Mouse (Mus musculus): ENCODE results near the gene St3gal6. TPM values are rescaled to one million over a fixed set of nuclear protein-coding genes. Genes with fewer than 3 reads are reported as not detected.

St3gal6 gene
- polyA plus RNA-seq, 1 experiment from 2014 or later: 17.8 TPM

GRCm38 (mm10) chr16:58455118-58455517 is 68.9 kb downstream of the St3gal6 start:
- Histone ChIP-seq H3K27ac (no peak overlapping the region), H3K36me3 (peaks cover 55% of the 10 kb centered on the region), H3K4me2 (no peak overlapping the region), H3K9ac (replicated peaks) (no peak overlapping the region), H3K4me1 (replicated peaks) (no peaks in the 10 kb centered on the region), H3K27me3 (no peaks in the 10 kb centered on the region), H3K9me3 (no peaks in the 10 kb centered on the region), H3K4me3 (replicated peaks) (no peak overlapping the region)
- ATAC-seq (ENCODE audit: insufficient number of reproducible peaks, insufficient read depth, low FRiP score, low TSS enrichment, low read depth): no peak
- WGBS: 87% methylated on average over 5 of the region's 5 CpGs

GRCm38 (mm10) chr16:58454617-58455016 is 69.4 kb downstream of the St3gal6 start:
- Histone ChIP-seq H3K4me2 (no peak overlapping the region), H3K36me3 (peaks cover 56% of the 10 kb centered on the region), H3K4me1 (replicated peaks) (no peaks in the 10 kb centered on the region), H3K4me3 (replicated peaks) (no peak overlapping the region), H3K27me3 (no peaks in the 10 kb centered on the region), H3K9me3 (no peaks in the 10 kb centered on the region), H3K27ac (no peak overlapping the region), H3K9ac (replicated peaks) (no peak overlapping the region)
- WGBS: 75% methylated on average over 8 of the region's 8 CpGs
- no peak for ATAC-seq (ENCODE audit: insufficient number of reproducible peaks, insufficient read depth, low FRiP score, low TSS enrichment, low read depth)

GRCm38 (mm10) chr16:58453820-58454219 is 70.2 kb downstream of the St3gal6 start:
- Histone ChIP-seq H3K4me2 (no peak overlapping the region), H3K27me3 (no peaks in the 10 kb centered on the region), H3K4me3 (replicated peaks) (no peak overlapping the region), H3K27ac (no peak overlapping the region), H3K4me1 (replicated peaks) (peaks cover 5% of the 10 kb centered on the region; the same call in 1 of the 2 replicates), H3K9ac (replicated peaks) (no peak overlapping the region), H3K36me3 (peaks cover 56% of the 10 kb centered on the region), H3K9me3 (no peaks in the 10 kb centered on the region)
- no peak for ATAC-seq (ENCODE audit: insufficient number of reproducible peaks, insufficient read depth, low FRiP score, low TSS enrichment, low read depth)

GRCm38 (mm10) chr16:58453138-58453537 is 70.9 kb downstream of the St3gal6 start:
- H3K4me3 ChIP-seq (replicated peaks): no peak overlapping the region
- no peak overlapping the region for H3K9ac ChIP-seq (replicated peaks)
- no peak for ATAC-seq (ENCODE audit: insufficient number of reproducible peaks, insufficient read depth, low FRiP score, low TSS enrichment, low read depth)
- no peaks in the 10 kb centered on the region for H3K9me3 ChIP-seq
- no peaks in the 10 kb centered on the region for H3K27me3 ChIP-seq
- WGBS: 89% methylated on average over 3 of the region's 3 CpGs
- peaks cover 5% of the 10 kb centered on the region; the same call in 1 of the 2 replicates for H3K4me1 ChIP-seq (replicated peaks)
- H3K36me3 ChIP-seq: peaks cover 52% of the 10 kb centered on the region
- no peak overlapping the region for H3K27ac ChIP-seq
- H3K4me2 ChIP-seq: no peak overlapping the region

GRCm38 (mm10) chr16:58451647-58452046 is 72.4 kb downstream of the St3gal6 start:
- WGBS: 92% methylated on average over 5 of the region's 5 CpGs
- no peak for ATAC-seq (ENCODE audit: insufficient number of reproducible peaks, insufficient read depth, low FRiP score, low TSS enrichment, low read depth)
- Histone ChIP-seq H3K36me3 (peaks cover 48% of the 10 kb centered on the region), H3K4me1 (replicated peaks) (peaks cover 5% of the 10 kb centered on the region; the same call in 1 of the 2 replicates), H3K9ac (replicated peaks) (no peak overlapping the region), H3K4me3 (replicated peaks) (no peak overlapping the region), H3K27ac (no peak overlapping the region), H3K9me3 (no peaks in the 10 kb centered on the region), H3K4me2 (no peak overlapping the region), H3K27me3 (no peaks in the 10 kb centered on the region)

- H3K4me3 ChIP-seq (replicated peaks): no peak overlapping the region
- peaks cover 46% of the 10 kb centered on the region for H3K36me3 ChIP-seq
- ATAC-seq (ENCODE audit: insufficient number of reproducible peaks, insufficient read depth, low FRiP score, low TSS enrichment, low read depth): no peak
- H3K4me1 ChIP-seq (replicated peaks): peaks cover 5% of the 10 kb centered on the region; the same call in 1 of the 2 replicates
- H3K9me3 ChIP-seq: no peaks in the 10 kb centered on the region
- no peak overlapping the region for H3K27ac ChIP-seq
- H3K4me2 ChIP-seq: no peak overlapping the region
- WGBS: 73% methylated on average over 6 of the region's 6 CpGs
- no peaks in the 10 kb centered on the region for H3K27me3 ChIP-seq
- H3K9ac ChIP-seq (replicated peaks): no peak overlapping the region
Observed at GRCm38 (mm10) chr16:58450648-58451047, 73.4 kb downstream of the St3gal6 start.

- Histone ChIP-seq H3K36me3 (peaks cover 46% of the 10 kb centered on the region), H3K9ac (replicated peaks) (no peak overlapping the region), H3K27ac (no peak overlapping the region), H3K27me3 (no peaks in the 10 kb centered on the region), H3K4me1 (replicated peaks) (peaks cover 5% of the 10 kb centered on the region; the same call in 1 of the 2 replicates), H3K4me2 (no peak overlapping the region), H3K4me3 (replicated peaks) (no peak overlapping the region), H3K9me3 (no peaks in the 10 kb centered on the region)
- WGBS: 90% methylated on average over 4 of the region's 4 CpGs
- ATAC-seq (ENCODE audit: insufficient number of reproducible peaks, insufficient read depth, low FRiP score, low TSS enrichment, low read depth): no peak
Observed at GRCm38 (mm10) chr16:58449073-58449472, 75.0 kb downstream of the St3gal6 start.

GRCm38 (mm10) chr16:58446281-58447259 is 77.5 kb downstream of the St3gal6 start:
- peaks cover 30% of the 10 kb centered on the region for H3K36me3 ChIP-seq
- no peak for ATAC-seq (ENCODE audit: insufficient number of reproducible peaks, insufficient read depth, low FRiP score, low TSS enrichment, low read depth)
- WGBS: 95% methylated on average over 4 of the region's 4 CpGs

GRCm38 (mm10) chr16:58444735-58445134 is 79.3 kb downstream of the St3gal6 start:
- H3K27ac ChIP-seq: no peak overlapping the region
- peaks cover 14% of the 10 kb centered on the region; the same call in 1 of the 2 replicates for H3K36me3 ChIP-seq
- H3K9me3 ChIP-seq: no peaks in the 10 kb centered on the region
- WGBS: 73% methylated on average over 6 of the region's 6 CpGs
- H3K27me3 ChIP-seq: no peaks in the 10 kb centered on the region
- no peak overlapping the region for H3K4me2 ChIP-seq
- no peak for ATAC-seq (ENCODE audit: insufficient number of reproducible peaks, insufficient read depth, low FRiP score, low TSS enrichment, low read depth)
- no peak overlapping the region for H3K9ac ChIP-seq (replicated peaks)
- peaks cover 5% of the 10 kb centered on the region; the same call in 1 of the 2 replicates for H3K4me1 ChIP-seq (replicated peaks)
- no peak overlapping the region for H3K4me3 ChIP-seq (replicated peaks)

More at GRCm38 (mm10) chr16:58446281-58447259, 77.5 kb downstream of the St3gal6 start:
- H3K4me2 ChIP-seq: no peak overlapping the region
- peaks cover 5% of the 10 kb centered on the region; the same call in 1 of the 2 replicates for H3K4me1 ChIP-seq (replicated peaks)
- H3K9ac ChIP-seq (replicated peaks): no peak overlapping the region
- no peaks in the 10 kb centered on the region for H3K27me3 ChIP-seq
- H3K4me3 ChIP-seq (replicated peaks): no peak overlapping the region
- H3K27ac ChIP-seq: no peak overlapping the region
- H3K9me3 ChIP-seq: no peaks in the 10 kb centered on the region

- Histone ChIP-seq H3K4me3 (replicated peaks) (no peak overlapping the region), H3K9me3 (no peaks in the 10 kb centered on the region), H3K4me2 (no peak overlapping the region), H3K4me1 (replicated peaks) (no peaks in the 10 kb centered on the region), H3K27me3 (no peaks in the 10 kb centered on the region), H3K27ac (no peak overlapping the region), H3K36me3 (peaks cover 27% of the 10 kb centered on the region), H3K9ac (replicated peaks) (no peak overlapping the region)
- no peak for ATAC-seq (ENCODE audit: insufficient number of reproducible peaks, insufficient read depth, low FRiP score, low TSS enrichment, low read depth)
- WGBS: 98% methylated on average over 1 of the region's 1 CpGs
Observed at GRCm38 (mm10) chr16:58432384-58432783, 91.7 kb downstream of the St3gal6 start.

- Histone ChIP-seq H3K4me1 (replicated peaks) (no peaks in the 10 kb centered on the region), H3K36me3 (peaks cover 17% of the 10 kb centered on the region), H3K4me2 (no peak overlapping the region), H3K9me3 (no peaks in the 10 kb centered on the region), H3K27ac (no peak overlapping the region), H3K27me3 (no peaks in the 10 kb centered on the region), H3K9ac (replicated peaks) (no peak overlapping the region), H3K4me3 (replicated peaks) (no peak overlapping the region)
- ATAC-seq (ENCODE audit: insufficient number of reproducible peaks, insufficient read depth, low FRiP score, low TSS enrichment, low read depth): no peak
- whole genome bisulfite sequencing: 91% methylated on average over 7 of the region's 7 CpGs
Observed at GRCm38 (mm10) chr16:58430246-58430645, 93.8 kb downstream of the St3gal6 start.
